Mouse (Mus musculus): Measurements from ENCODE around the gene Mroh2a. TPM values are rescaled to one million over a fixed set of nuclear protein-coding genes. Genes with fewer than 3 reads are reported as not detected.

Mroh2a gene
- total RNA-seq, 1 experiment from 2014 or later, result 0.26 TPM

DNA sequence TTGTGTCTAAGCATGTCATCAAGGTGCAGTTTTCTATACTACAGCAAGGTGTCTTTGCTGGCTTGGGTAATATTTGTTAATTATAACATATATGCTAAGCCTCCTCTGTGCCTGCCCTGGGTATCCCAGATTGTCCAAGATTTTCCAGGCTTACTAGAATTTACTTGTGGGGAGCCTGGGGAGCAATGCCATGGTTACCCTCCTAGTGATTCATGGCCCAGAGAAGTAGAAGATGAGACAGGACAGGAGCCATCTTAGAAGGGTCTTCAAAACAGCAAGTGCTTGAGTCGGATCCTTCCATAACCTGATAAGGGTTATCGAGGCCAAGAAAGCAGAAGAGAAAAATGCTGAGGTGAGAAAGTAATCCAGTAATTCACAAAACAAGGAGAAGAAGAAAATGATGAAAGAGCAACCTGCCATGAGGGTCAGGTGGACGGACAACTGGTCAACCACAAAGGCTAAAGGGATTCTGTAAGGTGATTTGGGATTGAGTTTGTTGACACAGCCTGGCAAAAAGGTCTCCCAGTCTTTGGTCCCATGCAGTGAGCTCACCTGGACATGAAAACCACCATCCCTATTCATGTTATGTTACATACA lies 64.7 kb downstream of the Mroh2a start:
- DNase-seq, result no peak

DNA sequence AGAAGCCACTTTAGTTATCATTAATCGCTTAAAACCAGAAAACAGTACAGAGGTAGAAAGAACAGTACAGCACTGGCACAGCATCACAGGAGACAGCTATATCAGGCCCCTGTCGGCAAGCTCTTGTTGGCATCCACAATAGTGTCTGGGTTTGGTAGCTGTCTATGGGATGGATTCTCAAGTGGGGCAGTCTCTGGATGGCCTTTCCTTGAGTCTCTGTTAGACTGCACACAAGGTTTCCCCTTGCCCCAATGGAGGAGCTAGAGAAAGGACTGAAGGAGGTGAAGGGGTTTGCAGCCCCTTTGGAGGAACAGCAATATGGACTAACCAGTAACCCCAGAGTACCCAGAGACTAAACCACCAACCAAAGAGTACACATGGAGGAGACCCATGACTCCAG lies 65.3 kb downstream of the Mroh2a start:
- no peak for DNase-seq

DNA sequence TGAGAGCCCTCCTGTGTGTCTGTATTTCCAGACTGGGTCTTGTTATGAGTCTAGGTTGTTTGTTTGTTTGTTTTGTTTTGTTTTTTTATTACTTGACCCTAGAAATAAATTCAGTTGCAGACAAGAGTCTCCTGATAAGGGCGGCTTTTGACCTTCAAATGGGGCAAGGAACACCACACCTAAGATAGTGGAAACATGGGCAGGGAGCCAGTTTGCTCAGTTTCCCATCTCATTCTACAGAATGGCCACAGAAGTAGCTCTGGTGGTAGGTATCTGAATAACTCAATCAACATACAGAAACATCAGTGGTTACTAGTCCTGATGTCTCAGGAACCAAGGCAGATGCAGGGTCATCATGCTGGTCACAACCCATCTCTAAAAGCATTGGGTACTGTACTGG lies 67.9 kb downstream of the Mroh2a start:
- DNase-seq, result no peak

DNA sequence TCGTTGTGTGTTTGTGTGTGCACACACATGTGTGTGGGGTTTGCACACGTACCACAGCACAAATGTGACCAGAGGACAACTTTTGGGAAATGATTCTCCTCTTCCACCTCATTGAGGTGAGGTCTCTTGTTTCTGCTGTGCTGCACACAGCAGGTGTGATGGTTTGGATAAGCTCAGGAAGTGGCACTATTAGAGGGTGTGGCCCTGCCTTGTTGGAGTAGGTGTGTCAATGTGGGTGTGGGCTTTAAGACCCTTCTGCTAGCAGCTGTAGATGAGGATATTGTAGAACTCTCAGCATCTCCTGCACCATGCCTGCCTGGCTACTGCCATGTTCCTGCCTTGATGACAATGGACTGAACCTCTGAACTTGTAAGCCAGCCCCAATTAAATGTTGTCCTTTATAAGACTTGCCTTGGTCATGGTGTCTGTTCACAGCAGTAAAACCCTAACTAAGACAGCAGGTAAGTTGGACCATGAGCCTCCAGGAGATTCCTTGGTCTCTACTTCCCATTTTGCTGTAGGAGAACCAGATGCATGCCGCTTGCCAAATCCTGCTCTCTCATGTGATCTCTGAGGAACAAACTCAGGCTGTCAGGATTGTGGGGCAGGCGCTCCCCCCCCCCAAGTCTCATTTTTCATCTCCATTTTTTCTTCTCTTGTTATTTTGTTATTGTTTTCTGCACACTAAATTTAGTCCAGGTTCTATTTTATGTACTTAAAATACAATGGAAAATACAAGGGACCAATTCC lies 69.6 kb downstream of the Mroh2a start:
- DNase-seq, result no peak

DNA sequence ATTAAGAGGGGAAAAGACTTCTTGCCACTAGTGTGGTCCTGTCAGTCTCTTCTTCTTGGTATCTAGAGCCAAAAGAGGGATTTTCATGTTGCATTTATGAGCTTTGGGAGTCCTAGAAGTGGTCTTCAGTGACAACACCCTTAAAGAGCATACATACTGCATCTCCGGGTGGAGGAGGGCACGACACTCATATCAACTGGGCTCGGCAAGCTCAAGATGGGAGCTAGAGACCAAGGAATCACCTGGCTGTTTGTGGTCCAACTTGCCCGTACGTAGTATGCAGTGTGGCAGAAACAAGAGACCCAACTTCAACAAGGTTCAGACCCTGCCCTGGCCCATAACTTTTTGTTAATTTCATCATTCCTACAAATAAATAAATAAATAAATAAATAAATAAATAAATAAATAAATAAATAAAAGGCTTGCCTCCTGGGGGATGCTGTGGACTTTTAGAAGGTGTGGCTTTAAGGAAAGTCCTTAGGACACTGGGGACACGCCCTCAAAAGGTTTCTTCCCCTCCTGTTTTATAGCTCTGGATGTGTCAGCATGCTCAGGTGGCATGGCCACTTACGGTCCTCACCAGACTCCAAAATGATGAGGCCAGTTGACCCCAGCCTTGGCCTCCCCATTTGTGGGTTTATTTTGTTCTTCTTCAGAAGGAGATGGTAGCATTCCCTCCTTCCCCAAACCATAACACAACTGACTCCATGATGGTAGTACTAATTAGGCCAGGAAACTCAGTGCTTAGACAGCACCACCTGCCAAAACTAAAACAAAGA lies 70.9 kb downstream of the Mroh2a start:
- DNase-seq, result no peak

DNA sequence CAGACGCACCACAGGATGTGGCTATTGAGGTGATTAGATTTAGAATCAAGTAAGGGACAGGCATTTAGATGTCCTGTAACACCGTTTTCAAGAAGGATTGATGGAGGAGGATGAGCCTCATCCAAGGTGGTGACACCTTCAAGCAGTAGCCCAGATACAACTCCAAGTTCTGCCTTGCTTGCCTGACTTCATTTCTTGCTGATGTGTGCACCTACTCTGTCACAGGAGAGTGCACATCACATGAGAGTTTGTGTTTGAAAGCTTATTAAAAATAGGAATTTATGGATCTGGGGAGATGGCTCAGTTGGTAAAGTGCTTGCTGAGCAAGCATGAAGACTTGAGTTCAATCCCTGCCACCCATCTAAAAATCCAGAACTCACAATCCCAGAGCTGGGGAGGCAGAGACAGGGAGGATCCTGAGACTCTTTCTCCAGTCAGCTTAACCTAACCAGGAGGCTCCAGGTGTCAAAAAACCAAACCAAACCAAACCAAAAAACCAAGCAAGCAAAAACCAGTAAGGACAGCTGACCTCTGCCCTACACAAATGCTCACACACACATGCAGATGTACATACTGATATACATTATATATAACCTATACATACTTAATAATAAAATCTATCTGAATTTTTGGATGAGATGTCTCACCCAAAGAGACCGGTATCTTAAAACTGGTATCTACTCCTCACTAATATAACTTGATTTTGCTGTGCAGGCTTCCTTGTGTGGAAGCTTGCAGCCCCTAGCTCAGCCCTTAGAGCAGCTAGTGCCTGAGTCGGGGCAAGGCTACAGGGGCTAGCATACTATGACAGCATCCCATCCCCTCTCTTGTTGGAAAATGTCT lies 72.1 kb downstream of the Mroh2a start:
- no peak for DNase-seq

DNA sequence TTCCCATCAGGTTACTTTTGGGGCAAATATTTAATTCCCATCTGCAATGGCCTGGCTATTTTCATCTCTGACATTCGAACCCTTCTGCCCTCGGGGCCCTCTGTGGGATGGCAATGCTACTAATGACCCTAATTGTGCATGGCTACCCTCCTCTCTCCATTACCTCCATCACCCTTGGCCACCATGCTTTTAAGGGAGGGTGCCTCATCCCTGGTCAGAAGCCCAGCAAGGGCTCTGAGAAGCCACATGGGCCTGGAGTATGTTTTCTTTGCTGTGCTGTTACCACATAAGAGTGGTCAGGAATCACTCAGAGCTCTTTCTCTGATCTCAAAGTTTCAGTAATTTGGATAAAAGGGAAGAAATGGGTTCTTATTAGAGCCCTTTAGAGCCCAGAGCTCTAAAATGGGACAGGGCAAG lies 72.8 kb downstream of the Mroh2a start:
- DNase-seq, result no peak

DNA sequence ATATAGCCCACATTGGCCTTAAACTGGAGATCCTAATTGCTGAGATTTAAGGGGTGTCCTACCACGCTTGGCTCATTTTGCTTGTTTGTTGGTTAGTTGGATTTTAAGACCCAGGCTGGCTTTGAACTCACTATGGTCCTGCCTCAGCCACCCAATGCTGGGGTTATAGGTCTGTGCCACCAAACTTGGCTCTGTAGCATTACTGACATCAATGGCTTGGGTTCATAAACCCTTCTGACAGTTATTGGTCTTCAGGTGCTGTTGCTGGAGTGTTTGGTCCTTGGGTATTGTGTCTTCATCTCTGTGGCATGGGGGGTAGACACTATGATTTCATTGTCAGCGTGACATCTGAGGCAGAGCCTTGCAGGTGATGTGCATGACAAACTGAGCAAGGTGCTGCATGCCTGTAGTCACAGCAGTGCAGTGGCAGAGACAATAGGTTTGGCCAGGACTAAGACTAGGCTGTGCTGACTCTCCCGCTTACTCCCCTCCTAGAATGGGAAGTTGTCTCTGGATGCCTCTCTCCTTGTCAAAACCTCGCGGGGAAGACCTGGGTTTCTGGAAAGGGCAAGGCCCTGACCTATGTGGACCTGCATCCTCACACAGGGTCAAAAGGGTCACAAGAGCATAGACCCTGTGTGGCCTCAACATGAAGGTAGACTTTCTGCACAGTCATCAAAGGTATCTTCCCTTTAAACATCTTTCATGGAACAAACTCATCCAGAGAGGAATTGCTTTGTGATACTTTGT lies 73.7 kb downstream of the Mroh2a start:
- no peak for DNase-seq

DNA sequence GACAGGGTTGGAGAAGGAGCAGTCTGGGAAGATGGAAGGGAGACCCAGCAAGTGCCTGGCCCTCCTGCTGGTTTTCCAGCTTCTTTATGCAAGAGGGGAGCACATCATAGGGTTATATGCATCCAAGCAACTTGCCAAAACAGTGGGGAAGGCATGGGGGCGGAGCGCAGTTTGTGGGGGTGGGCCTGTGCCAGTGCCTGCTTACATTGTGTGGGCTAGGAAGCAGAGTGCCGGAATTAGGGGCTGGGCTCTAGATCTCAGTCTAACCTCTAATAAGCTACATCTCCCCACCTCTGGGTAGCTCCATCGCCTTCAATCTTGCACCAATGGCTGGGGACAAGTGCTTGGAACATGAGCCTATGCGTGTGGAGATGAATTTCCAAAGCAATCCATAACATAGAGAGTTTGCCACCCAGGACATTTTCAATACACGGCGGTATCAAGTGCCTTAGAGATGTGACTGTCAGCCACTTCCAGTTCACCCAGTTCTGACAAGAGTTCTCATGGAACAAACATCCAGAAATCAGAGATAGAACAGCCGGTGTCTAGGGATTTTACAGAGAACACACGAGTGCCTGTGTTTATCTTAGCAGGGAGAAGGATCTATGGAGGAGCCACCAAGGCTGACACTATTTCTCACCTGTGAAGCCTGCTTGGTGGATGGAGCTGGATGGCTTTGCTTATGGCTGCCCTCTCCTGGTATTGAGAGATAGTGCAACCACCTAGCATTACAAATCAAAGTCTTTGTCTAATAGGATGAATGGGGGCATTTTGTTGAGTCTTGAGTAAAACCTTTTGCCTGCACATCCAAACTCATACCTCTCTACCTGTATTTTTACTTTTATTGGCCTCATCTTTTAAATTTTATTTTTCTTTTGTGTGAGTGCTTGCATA lies 74.6 kb downstream of the Mroh2a start:
- DNase-seq, result no peak

DNA sequence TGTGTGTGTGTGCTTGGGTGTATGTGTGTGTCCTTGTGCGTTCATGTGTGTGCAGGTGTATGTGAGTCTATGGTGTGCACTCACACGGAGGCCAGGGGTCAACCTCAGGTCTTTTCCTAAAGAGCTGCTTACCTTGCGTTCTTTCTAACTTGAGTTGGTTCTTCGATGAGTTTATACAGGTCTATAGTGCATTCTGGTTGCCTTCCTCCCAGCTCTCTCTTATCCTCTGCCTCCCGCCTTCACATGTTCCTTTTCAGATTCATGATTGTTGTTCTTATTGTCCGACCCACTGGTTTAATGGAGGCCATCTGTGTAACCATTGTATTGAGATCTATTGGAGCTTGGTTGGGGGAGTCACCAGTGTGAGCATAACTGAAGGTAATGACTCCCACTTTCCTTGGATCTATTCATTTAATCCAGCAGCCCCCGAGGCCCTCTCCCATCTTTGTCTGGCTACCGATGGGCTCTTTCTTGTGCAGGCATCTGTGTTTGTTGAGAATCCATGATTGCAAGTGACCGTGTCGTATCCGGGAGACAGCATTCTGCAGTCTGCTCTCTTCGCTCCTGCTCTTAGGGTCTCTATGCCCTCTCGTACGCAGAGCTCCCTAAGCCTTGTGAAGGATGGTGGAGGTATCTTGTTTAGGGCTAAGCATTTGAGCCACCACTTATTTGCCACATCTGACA lies 75.4 kb downstream of the Mroh2a start:
- DNase-seq, result no peak

DNA sequence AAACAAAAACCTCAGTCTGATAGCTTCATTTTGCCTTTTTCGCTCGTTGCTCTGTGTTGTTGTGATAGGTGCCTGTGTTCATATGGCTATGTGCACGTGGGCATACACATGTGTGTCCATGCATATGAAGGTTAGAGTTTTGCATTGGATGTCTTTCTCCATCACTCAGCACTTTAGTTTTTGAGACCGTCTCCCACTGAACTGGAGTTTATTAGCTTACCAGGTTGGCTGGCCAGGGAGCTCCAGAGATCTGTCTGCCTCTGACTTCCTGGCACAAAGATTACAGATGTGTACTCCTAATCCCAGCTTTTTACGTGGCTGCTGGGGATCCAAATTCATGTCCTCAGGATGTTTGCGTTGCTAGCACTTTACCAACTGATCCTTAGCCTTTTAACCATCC lies 77.0 kb downstream of the Mroh2a start:
- DNase-seq, result no peak

DNA sequence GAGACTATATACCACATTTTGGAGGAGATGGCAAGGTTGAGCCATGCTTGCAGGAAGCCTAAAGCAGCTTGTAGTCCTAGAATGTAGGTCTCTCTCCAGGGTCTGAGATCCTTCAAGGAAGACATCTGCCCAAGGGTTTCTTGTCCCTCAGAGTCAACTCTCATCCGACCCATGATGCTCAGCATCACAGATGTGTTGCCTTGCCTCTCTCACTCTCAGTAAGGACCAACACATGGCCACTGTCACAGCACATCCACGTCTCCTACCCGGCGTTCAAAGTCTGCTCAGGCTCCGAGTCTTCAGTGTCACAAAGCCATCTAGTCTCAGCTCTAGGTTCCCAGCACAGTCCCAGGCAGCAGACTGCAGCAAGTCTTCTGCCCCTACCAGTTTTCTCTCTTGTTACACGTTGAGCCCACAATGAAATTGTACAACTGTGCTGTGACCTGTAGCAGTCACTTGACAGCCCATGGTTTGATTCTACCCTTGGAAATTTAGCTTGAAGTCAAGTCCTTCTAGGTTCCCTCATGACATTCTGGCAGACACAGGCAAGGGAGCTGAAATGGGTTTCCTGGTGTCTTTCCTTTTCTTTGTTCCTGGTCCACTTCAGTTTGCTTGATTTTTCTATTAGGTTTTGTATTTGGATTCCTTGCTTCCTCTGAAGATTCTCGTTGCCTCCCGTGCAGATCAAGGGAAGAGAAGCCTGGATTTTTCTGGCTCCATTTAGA lies 77.6 kb downstream of the Mroh2a start:
- no peak for DNase-seq

DNA sequence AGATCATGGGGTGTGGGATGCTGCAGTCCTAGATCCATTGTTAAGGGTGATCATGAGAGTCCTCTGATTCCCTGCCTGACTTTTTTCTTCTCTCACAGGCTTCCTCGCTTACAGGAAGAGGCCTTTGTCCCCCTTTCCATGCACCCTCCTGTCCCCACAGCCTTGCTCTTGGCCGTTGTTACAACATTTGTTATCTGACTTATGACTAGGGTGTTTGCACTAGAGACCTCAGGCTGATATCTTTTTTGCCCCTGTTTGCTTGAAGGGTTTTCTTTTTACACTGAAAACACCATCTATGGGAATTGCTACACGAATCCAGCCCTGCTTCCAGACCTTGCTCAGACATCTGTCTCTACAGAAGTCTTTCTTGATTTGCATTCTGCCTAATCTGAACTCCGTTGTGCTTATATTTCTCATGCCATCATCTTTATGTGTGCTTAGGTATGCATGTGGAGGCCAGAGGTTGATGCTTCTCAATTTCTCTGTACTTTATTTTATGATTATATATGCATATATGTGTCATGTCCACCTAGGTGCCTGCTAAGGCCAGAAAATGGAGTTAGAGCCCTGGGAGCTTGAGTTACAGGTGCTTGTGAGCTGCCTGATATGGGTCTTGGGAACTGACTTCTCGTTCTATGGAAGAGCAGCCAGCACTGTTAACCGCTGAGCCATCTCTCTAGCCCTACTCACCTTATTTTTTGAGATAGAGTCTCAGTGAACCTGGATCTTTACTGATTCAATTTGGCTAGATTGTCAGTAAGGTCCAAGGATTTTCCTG lies 78.4 kb downstream of the Mroh2a start:
- DNase-seq, result no peak

DNA sequence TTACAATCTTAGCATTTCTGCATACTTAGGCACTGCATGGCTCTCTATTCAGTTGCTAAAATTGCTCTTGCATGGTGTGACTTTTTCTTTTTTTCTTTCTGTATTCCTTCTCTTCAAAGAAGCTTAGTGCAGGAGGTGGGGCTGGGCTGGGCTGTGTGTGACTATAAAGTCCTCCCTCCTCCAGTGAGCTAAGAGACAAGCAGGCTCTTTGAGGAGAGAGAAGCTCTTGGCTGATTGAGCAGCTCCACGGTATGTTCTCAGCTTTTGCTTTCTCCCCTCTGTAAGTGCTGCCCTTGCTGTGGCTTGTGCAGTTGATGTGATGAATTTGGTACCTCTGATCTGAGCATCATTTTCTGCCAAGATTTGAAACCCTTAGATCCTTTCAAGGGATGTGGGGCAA lies 79.8 kb downstream of the Mroh2a start:
- DNase-seq, result no peak

DNA sequence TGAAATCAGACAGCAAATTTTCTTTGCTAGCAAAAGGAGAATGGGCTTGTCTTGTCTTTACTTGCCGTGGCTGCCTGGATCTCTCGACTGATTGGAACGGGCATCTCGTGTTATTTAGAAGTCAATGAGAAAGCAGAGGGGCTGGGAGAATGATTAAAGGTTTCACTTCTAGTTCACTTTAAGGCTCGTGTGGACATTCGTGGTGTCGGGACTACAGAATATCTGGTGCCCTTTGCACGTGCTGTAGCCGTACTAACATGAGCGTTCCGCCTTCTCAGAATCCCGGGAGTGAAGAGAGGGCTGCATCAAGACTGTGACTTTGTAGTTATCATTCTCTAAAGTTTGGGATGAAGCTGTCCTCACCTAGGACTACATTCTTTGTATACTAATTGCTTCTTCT lies 80.4 kb downstream of the Mroh2a start:
- no peak for DNase-seq

DNA sequence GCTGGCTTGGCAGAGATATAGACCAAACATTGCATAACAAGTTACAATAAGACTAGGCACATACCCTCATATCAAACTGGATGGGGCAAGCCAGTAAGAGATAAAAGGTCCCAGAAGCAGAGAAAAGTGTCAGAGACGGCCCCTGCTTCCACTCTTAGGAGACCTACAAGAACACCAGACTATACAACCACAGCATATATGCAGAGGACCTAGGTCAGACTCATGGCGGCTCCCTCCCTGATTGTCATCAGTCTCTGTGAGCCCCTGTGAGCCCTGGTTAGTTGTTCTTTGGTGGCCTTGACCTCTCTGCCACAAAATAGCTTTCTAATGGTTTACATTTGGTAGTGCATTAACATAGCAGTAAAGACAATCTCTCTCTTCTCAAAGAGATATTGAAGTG lies 82.2 kb downstream of the Mroh2a start:
- no peak for DNase-seq

DNA sequence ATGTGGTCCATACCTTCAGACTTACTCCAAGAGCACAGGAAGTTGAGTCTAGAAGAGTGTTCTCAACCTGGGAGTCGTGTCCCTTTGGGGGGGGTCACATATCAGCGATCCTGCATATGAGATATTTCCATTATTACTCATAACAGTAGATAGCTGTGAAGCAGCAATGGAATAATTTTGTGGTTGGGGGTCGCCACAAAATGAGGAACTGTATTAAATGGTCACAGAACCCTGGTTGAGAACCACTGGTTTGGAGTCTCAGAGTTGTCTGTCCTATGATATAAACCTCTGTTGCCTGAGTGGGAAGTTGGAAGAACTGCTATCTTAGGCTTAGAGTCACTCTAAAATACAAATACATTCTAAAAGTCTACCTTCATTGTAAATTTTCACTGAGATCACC lies 83.1 kb downstream of the Mroh2a start:
- no peak for DNase-seq

DNA sequence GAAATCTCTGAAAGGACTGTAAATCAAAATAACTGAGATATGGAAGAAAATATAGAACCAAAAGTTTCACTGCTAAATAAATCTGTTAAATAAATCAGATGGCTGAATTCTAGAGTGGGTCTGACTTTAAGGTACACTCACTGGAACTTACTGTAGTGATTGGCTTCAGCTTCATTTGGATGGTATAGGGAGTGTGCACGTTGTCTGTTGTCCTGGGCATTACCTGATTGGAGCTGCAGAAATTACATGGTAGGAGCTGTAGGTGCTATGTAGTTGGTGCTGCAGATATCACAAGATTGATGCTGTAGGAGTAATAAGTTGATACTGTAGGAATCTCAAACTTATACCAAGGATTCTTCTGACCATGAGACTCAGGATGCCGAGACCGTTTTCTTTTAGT lies 83.6 kb downstream of the Mroh2a start:
- DNase-seq, result no peak
